Mouse (Mus musculus) T-helper 1 cell (primary cell): ENCODE results near the gene Pgm5.

Experiments used
- in situ Hi-C: fragments of 300-600 bp; cut with MboI, MseI; formaldehyde crosslinking; loops from one replicate; pipeline ENCODE4 v1.15.1; 2025; ENCODE audit warnings: high pct_unique_total_duplicates

Gene Pgm5

GRCm38 (mm10) chr19:24707071-24707906 is 154.4 kb downstream of the Pgm5 start:
- in situ Hi-C loops, result no loop called here

GRCm38 (mm10) chr19:24705395-24705794 is 156.3 kb downstream of the Pgm5 start:
- in situ Hi-C loops, result no loop called here

- in situ Hi-C loops, result loop anchor here (5.0 kb wide), 1 partner anchor 168 kb away; no protein-coding TSS in a partner anchor
Observed at GRCm38 (mm10) chr19:24704326-24704725, 157.3 kb downstream of the Pgm5 start.

- in situ Hi-C loops, result loop anchor here (5.0 kb wide), 1 partner anchor 169 kb away; no protein-coding TSS in a partner anchor
Observed at GRCm38 (mm10) chr19:24703680-24704079, 158.0 kb downstream of the Pgm5 start.

GRCm38 (mm10) chr19:24703168-24703567 is 158.5 kb downstream of the Pgm5 start:
- in situ Hi-C loops, result loop anchor here (5.0 kb wide), 1 partner anchor 169 kb away; no protein-coding TSS in a partner anchor

- in situ Hi-C loops, result loop anchor here (5.0 kb wide), 1 partner anchor 171 kb away; no protein-coding TSS in a partner anchor
Observed at GRCm38 (mm10) chr19:24701716-24702115, 159.9 kb downstream of the Pgm5 start.

- in situ Hi-C loops, result loop anchor here (5.0 kb wide), 1 partner anchor 172 kb away; no protein-coding TSS in a partner anchor
Observed at GRCm38 (mm10) chr19:24700664-24701063, 161.0 kb downstream of the Pgm5 start.

- in situ Hi-C loops, result loop anchor here (5.0 kb wide), 1 partner anchor 172 kb away; no protein-coding TSS in a partner anchor
Observed at GRCm38 (mm10) chr19:24699910-24700309, 161.7 kb downstream of the Pgm5 start.

- in situ Hi-C loops, result no loop called here
Observed at GRCm38 (mm10) chr19:24699196-24699595, 162.5 kb downstream of the Pgm5 start.

- in situ Hi-C loops, result no loop called here
Observed at GRCm38 (mm10) chr19:24698651-24699050, 163.0 kb downstream of the Pgm5 start.

GRCm38 (mm10) chr19:24697946-24698345 is 163.7 kb downstream of the Pgm5 start:
- in situ Hi-C loops, result no loop called here

- in situ Hi-C loops, result no loop called here
Observed at GRCm38 (mm10) chr19:24692691-24693090, 169.0 kb downstream of the Pgm5 start.

- in situ Hi-C loops, result no loop called here
Observed at GRCm38 (mm10) chr19:24689531-24689930, 172.1 kb downstream of the Pgm5 start.

GRCm38 (mm10) chr19:24688327-24688726 is 173.3 kb downstream of the Pgm5 start:
- in situ Hi-C loops, result no loop called here

GRCm38 (mm10) chr19:24686411-24686810 is 175.2 kb downstream of the Pgm5 start:
- in situ Hi-C loops, result no loop called here

GRCm38 (mm10) chr19:24683016-24683720 is 178.5 kb downstream of the Pgm5 start:
- in situ Hi-C loops, result no loop called here

GRCm38 (mm10) chr19:24677242-24677984 is 184.2 kb downstream of the Pgm5 start:
- in situ Hi-C loops, result no loop called here

- in situ Hi-C loops, result no loop called here
Observed at GRCm38 (mm10) chr19:24676429-24676828, 185.2 kb downstream of the Pgm5 start.

GRCm38 (mm10) chr19:24673762-24674161 is 187.9 kb downstream of the Pgm5 start, which contains the start of gene Tmem252:
Gene Tmem252 (plus strand): TSS chr19:24674008.
- in situ Hi-C loops, result no loop called here

GRCm38 (mm10) chr19:24673331-24673730 is 188.3 kb downstream of the Pgm5 start:
- in situ Hi-C loops, result no loop called here

GRCm38 (mm10) chr19:24672366-24672960 is 189.2 kb downstream of the Pgm5 start:
- in situ Hi-C loops, result no loop called here
